Mouse (Mus musculus): Measurements from ENCODE around the gene Akt3.

- no peak for TF ChIP-seq CTCF (IDR thresholded peaks at IDR 0.05; ENCODE audit: extremely low read depth, insufficient read length, insufficient replicate concordance, low read depth, low read length)
- no peak for TF ChIP-seq POLR2A (IDR thresholded peaks at IDR 0.05; ENCODE audit: low read depth, low read length)
Measured at GRCm38 (mm10) chr1:177040058-177040457, 217.9 kb downstream of the Akt3 start.
